Mouse (Mus musculus): Measurements from ENCODE around the gene Cela1. TPM values are rescaled to one million over a fixed set of nuclear protein-coding genes. Genes with fewer than 3 reads are reported as not detected.

Gene Cela1
- polyA plus RNA-seq, 1 experiment from 2014 or later = 11.0 TPM

- Histone ChIP-seq H3K4me1 (no peaks in the 10 kb centered on the region), H3K27ac (no peak overlapping the region), H3K27me3 (replicated peaks) (peaks cover 37% of the 10 kb centered on the region), H3K9ac (no peak overlapping the region), H3K36me3 (no peaks in the 10 kb centered on the region), H3K4me3 (no peak overlapping the region), H3K4me2 (no peak overlapping the region), H3K9me3 (replicated peaks) (no peaks in the 10 kb centered on the region)
- ATAC-seq = no peak
- WGBS (ENCODE audit: insufficient replicate concordance) = 76% methylated on average over 5 of the region's 5 CpGs
These were observed 33.7 kb upstream of the Cela1 start for GRCm38 (mm10) chr15:100721445-100721844.

- no peaks in the 10 kb centered on the region for H3K9me3 ChIP-seq (replicated peaks)
- H3K36me3 ChIP-seq = no peaks in the 10 kb centered on the region
- H3K4me1 ChIP-seq = no peaks in the 10 kb centered on the region
- ATAC-seq = no peak
- no peak overlapping the region for H3K4me3 ChIP-seq
- H3K27me3 ChIP-seq (replicated peaks) = peaks cover 23% of the 10 kb centered on the region; the same call in 1 of the 2 replicates
- no peak overlapping the region for H3K4me2 ChIP-seq
- H3K9ac ChIP-seq = no peak overlapping the region
- H3K27ac ChIP-seq = no peak overlapping the region
- WGBS (ENCODE audit: insufficient replicate concordance) = 66% methylated on average over 10 of the region's 10 CpGs
These were observed 32.3 kb upstream of the Cela1 start for GRCm38 (mm10) chr15:100720066-100720465.

- Histone ChIP-seq H3K27me3 (replicated peaks) (peaks cover 20% of the 10 kb centered on the region; the same call in 1 of the 2 replicates), H3K4me3 (no peak overlapping the region), H3K27ac (no peak overlapping the region), H3K36me3 (no peaks in the 10 kb centered on the region), H3K4me2 (no peak overlapping the region), H3K9ac (no peak overlapping the region), H3K9me3 (replicated peaks) (no peaks in the 10 kb centered on the region), H3K4me1 (no peaks in the 10 kb centered on the region)
- 79% methylated on average over 5 of the region's 5 CpGs for WGBS (ENCODE audit: insufficient replicate concordance)
- ATAC-seq = no peak
These were observed 31.5 kb upstream of the Cela1 start for GRCm38 (mm10) chr15:100719217-100719616.

GRCm38 (mm10) chr15:100718572-100718971 is 30.9 kb upstream of the Cela1 start:
- Histone ChIP-seq H3K36me3 (no peaks in the 10 kb centered on the region), H3K9ac (no peak overlapping the region), H3K27ac (no peak overlapping the region), H3K9me3 (replicated peaks) (no peaks in the 10 kb centered on the region), H3K27me3 (replicated peaks) (peaks cover 20% of the 10 kb centered on the region; the same call in 1 of the 2 replicates), H3K4me1 (no peaks in the 10 kb centered on the region), H3K4me3 (no peak overlapping the region), H3K4me2 (no peak overlapping the region)
- WGBS (ENCODE audit: insufficient replicate concordance) = 72% methylated on average over 11 of the region's 11 CpGs
- no peak for ATAC-seq

GRCm38 (mm10) chr15:100717933-100718332 is 30.2 kb upstream of the Cela1 start:
- Histone ChIP-seq H3K27me3 (replicated peaks) (peaks cover 15% of the 10 kb centered on the region; the same call in 1 of the 2 replicates), H3K9me3 (replicated peaks) (no peaks in the 10 kb centered on the region), H3K36me3 (no peaks in the 10 kb centered on the region), H3K9ac (no peak overlapping the region), H3K27ac (no peak overlapping the region), H3K4me1 (no peaks in the 10 kb centered on the region), H3K4me3 (no peak overlapping the region), H3K4me2 (no peak overlapping the region)
- no peak for ATAC-seq
- 41% methylated on average over 6 of the region's 6 CpGs for WGBS (ENCODE audit: insufficient replicate concordance)

- WGBS (ENCODE audit: insufficient replicate concordance) = 68% methylated on average over 9 of the region's 9 CpGs
- no peak for ATAC-seq
These were observed 27.8 kb upstream of the Cela1 start for GRCm38 (mm10) chr15:100715399-100715993.

GRCm38 (mm10) chr15:100714470-100714869 is 26.7 kb upstream of the Cela1 start:
- 70% methylated on average over 8 of the region's 8 CpGs for WGBS (ENCODE audit: insufficient replicate concordance)
- ATAC-seq = no peak
- Histone ChIP-seq H3K9ac (no peak overlapping the region), H3K9me3 (replicated peaks) (no peaks in the 10 kb centered on the region), H3K4me1 (no peaks in the 10 kb centered on the region), H3K36me3 (no peaks in the 10 kb centered on the region), H3K27me3 (replicated peaks) (no peaks in the 10 kb centered on the region), H3K27ac (no peak overlapping the region), H3K4me2 (no peak overlapping the region), H3K4me3 (no peak overlapping the region)

More at GRCm38 (mm10) chr15:100715399-100715993, 27.8 kb upstream of the Cela1 start:
- 0 out of 2 replicates have a peak, but pooled peaks cover 5% of the 10 kb centered on the region for H3K27me3 ChIP-seq (replicated peaks)
- no peaks in the 10 kb centered on the region for H3K9me3 ChIP-seq (replicated peaks)
- H3K4me1 ChIP-seq = no peaks in the 10 kb centered on the region
- no peak overlapping the region for H3K4me2 ChIP-seq
- no peaks in the 10 kb centered on the region for H3K36me3 ChIP-seq
- H3K9ac ChIP-seq = no peak overlapping the region
- no peak overlapping the region for H3K4me3 ChIP-seq
- H3K27ac ChIP-seq = no peak overlapping the region

GRCm38 (mm10) chr15:100710838-100711237 is 23.1 kb upstream of the Cela1 start:
- Histone ChIP-seq H3K27ac (no peak overlapping the region), H3K4me2 (no peak overlapping the region), H3K27me3 (replicated peaks) (no peaks in the 10 kb centered on the region), H3K9ac (no peak overlapping the region), H3K4me1 (peaks cover 23% of the 10 kb centered on the region), H3K9me3 (replicated peaks) (no peaks in the 10 kb centered on the region), H3K4me3 (no peak overlapping the region), H3K36me3 (no peaks in the 10 kb centered on the region)
- 59% methylated on average over 6 of the region's 6 CpGs for WGBS (ENCODE audit: insufficient replicate concordance)
- no peak for ATAC-seq

- 41% methylated on average over 8 of the region's 8 CpGs for WGBS (ENCODE audit: insufficient replicate concordance)
- ATAC-seq = no peak
- Histone ChIP-seq H3K4me2 (no peak overlapping the region), H3K4me1 (peaks cover 32% of the 10 kb centered on the region), H3K4me3 (no peak overlapping the region), H3K27ac (no peak overlapping the region), H3K27me3 (replicated peaks) (peaks cover 12% of the 10 kb centered on the region), H3K9ac (no peak overlapping the region), H3K9me3 (replicated peaks) (no peaks in the 10 kb centered on the region), H3K36me3 (no peaks in the 10 kb centered on the region)
These were observed 20.8 kb upstream of the Cela1 start for GRCm38 (mm10) chr15:100708433-100709078.

- Histone ChIP-seq H3K27me3 (replicated peaks) (peaks cover 21% of the 10 kb centered on the region), H3K4me1 (peaks cover 49% of the 10 kb centered on the region), H3K36me3 (no peaks in the 10 kb centered on the region), H3K9ac (no peak overlapping the region), H3K4me2 (no peak overlapping the region), H3K4me3 (no peak overlapping the region), H3K9me3 (replicated peaks) (no peaks in the 10 kb centered on the region), H3K27ac (no peak overlapping the region)
- ATAC-seq = no peak
- WGBS (ENCODE audit: insufficient replicate concordance) = 20% methylated on average over 8 of the region's 8 CpGs
These were observed 18.5 kb upstream of the Cela1 start for GRCm38 (mm10) chr15:100706226-100706625.

GRCm38 (mm10) chr15:100705376-100705775 is 17.7 kb upstream of the Cela1 start:
- Histone ChIP-seq H3K27ac (no peak overlapping the region), H3K4me1 (peaks cover 57% of the 10 kb centered on the region), H3K9me3 (replicated peaks) (no peaks in the 10 kb centered on the region), H3K27me3 (replicated peaks) (peaks cover 21% of the 10 kb centered on the region), H3K36me3 (no peaks in the 10 kb centered on the region), H3K9ac (no peak overlapping the region), H3K4me2 (no peak overlapping the region), H3K4me3 (no peak overlapping the region)
- ATAC-seq = no peak
- 71% methylated on average over 1 of the region's 1 CpGs for WGBS (ENCODE audit: insufficient replicate concordance)

GRCm38 (mm10) chr15:100703913-100704312 is 16.2 kb upstream of the Cela1 start:
- 29% methylated on average over 17 of the region's 17 CpGs for WGBS (ENCODE audit: insufficient replicate concordance)

More at GRCm38 (mm10) chr15:100703913-100704312, 16.2 kb upstream of the Cela1 start:
- peaks cover 21% of the 10 kb centered on the region for H3K27me3 ChIP-seq (replicated peaks)
- H3K27ac ChIP-seq = no peak overlapping the region
- H3K9ac ChIP-seq = no peak overlapping the region
- H3K4me3 ChIP-seq = no peak overlapping the region
- H3K4me1 ChIP-seq = peaks cover 67% of the 10 kb centered on the region
- peak overlapping the region; percentile 2; the same call in 1 of the 2 replicates for H3K4me2 ChIP-seq
- no peak for ATAC-seq
- H3K36me3 ChIP-seq = no peaks in the 10 kb centered on the region
- no peaks in the 10 kb centered on the region for H3K9me3 ChIP-seq (replicated peaks)

Data from liver, embryonic 12.5 days (tissue).